Mouse (Mus musculus): ENCODE measurements at regions not wholly inside any gene's neighbourhood (a gene's known extent, or its start where the extent isn't known, plus 50 kb on each side); places are given as distances from the start of the nearest gene placed in this dataset.

- WGBS, result 78% methylated on average over 3 of the region's 3 CpGs
- Histone ChIP-seq H3K4me3 (ENCODE audit: low read depth, low read length) (no peak overlapping the region), H3K4me1 (ENCODE audit: control insufficient read depth, insufficient read depth, insufficient read length, low read length) (no peaks in the 10 kb centered on the region), H3K27me3 (ENCODE audit: control insufficient read depth, insufficient read depth, low read length) (no peaks in the 10 kb centered on the region), H3K36me3 (ENCODE audit: control insufficient read depth, insufficient read depth, low read length) (no peaks in the 10 kb centered on the region), H3K27ac (ENCODE audit: insufficient read depth, low read depth, low read length) (no peak overlapping the region)
- TF ChIP-seq POLR2A (IDR thresholded peaks at IDR 0.05; ENCODE audit: low read depth, low read length) (no peak), CTCF (IDR thresholded peaks at IDR 0.05; ENCODE audit: extremely low read depth, insufficient read length, insufficient replicate concordance, low read depth, low read length) (no peak)
These were observed 111.7 kb downstream of the Trim52 start for GRCm38 (mm10) chr14:106217681-106218080.

DNA sequence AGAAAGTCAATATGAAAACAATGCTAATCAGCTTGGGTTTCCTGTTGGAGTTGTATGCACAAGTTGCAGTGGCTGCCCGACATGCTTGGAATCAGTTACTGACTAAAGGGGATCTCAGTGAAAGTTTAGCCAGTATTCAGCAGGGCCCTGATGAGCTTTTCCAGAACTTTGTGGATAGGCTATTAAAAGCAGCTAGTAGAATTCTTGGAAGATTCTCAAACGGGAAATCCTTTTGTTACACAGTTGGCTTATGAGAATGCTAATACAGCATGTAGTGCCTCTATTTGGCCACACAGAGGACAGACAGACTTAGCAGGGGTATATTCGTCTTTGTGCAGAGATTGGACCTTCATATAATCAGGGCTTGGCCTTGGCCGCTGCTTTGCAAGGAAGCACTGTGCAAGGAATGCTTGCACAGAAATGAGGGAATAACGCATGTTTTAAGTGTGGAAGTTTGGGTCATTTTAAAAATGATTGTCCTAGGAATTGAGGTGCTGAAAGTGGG, 113.3 kb downstream of the Trim52 start:
- H3K27me3 ChIP-seq (ENCODE audit: control insufficient read depth, insufficient read depth, low read length), result no peaks in the 10 kb centered on the region
- H3K4me3 ChIP-seq (ENCODE audit: low read depth, low read length), result no peak overlapping the region
- WGBS, result 63% methylated on average over 5 of the region's 5 CpGs

DNA sequence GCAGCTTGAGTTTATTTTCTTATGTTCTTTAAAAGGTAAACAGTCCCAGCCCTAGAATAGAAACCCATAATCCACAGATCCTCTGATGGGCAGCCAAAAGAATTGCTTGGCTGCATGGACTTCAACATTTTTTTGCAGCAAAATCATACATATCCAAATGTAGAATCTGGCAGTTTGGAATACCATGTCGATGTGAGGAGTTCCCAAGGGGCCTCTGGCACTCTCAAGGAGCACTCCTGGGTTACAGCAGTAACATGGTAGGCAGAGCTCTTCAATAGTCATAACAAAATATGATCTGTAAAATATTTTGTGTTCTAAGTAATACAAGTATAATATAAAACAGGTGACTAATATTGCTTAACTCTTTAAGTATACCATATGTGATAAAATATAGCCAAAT, 119.4 kb downstream of the Trim52 start:
- Histone ChIP-seq H3K27me3 (ENCODE audit: control insufficient read depth, insufficient read depth, low read length) (no peaks in the 10 kb centered on the region), H3K36me3 (ENCODE audit: control insufficient read depth, insufficient read depth, low read length) (no peaks in the 10 kb centered on the region), H3K4me1 (ENCODE audit: control insufficient read depth, insufficient read depth, insufficient read length, low read length) (no peaks in the 10 kb centered on the region), H3K27ac (ENCODE audit: insufficient read depth, low read depth, low read length) (no peak overlapping the region), H3K4me3 (ENCODE audit: low read depth, low read length) (no peak overlapping the region)
- TF ChIP-seq CTCF (IDR thresholded peaks at IDR 0.05; ENCODE audit: extremely low read depth, insufficient read length, insufficient replicate concordance, low read depth, low read length), result no peak
- TF ChIP-seq POLR2A (IDR thresholded peaks at IDR 0.05; ENCODE audit: low read depth, low read length), result no peak
- 61% methylated on average over 1 of the region's 1 CpGs for WGBS

More for the DNA sequence above, 113.3 kb downstream of the Trim52 start:
- Histone ChIP-seq H3K27ac (ENCODE audit: insufficient read depth, low read depth, low read length) (no peak overlapping the region), H3K4me1 (ENCODE audit: control insufficient read depth, insufficient read depth, insufficient read length, low read length) (no peaks in the 10 kb centered on the region), H3K36me3 (ENCODE audit: control insufficient read depth, insufficient read depth, low read length) (no peaks in the 10 kb centered on the region)
- TF ChIP-seq POLR2A (IDR thresholded peaks at IDR 0.05; ENCODE audit: low read depth, low read length), result no peak

DNA sequence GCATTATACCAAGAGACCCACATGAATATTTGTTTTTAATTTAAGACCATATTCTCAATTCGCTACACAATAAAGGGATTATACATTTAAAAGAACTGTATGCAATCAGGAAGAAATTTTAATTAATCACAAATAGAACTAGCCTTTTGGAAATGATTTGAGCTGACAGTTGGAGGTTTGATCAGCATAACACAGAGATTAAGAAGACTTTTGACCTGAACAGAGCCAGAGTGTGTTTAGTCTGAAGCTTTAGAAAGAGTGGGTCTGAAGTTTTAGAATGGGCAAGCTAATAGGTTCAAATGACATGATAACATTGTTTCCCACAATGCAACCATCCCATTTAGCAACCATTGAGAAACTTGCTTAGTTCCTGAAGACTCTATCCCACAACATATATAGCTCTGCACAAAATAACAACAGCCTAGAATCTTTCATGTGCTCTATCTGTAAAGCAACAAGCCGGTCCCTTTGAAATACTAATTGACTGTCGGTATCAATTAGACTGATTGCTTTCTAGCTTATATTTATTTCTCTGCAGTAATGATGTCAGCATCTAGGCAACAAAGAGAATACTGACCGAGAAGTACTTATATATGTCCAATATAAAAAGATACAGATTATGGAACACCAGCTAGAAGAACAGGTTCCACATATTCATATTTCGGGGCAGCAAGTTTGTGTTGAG, 135.9 kb downstream of the Trim52 start:
- Histone ChIP-seq H3K4me1 (ENCODE audit: control insufficient read depth, insufficient read depth, insufficient read length, low read length) (no peaks in the 10 kb centered on the region), H3K36me3 (ENCODE audit: control insufficient read depth, insufficient read depth, low read length) (no peaks in the 10 kb centered on the region), H3K27ac (ENCODE audit: insufficient read depth, low read depth, low read length) (no peak overlapping the region), H3K4me3 (ENCODE audit: low read depth, low read length) (no peak overlapping the region), H3K27me3 (ENCODE audit: control insufficient read depth, insufficient read depth, low read length) (no peaks in the 10 kb centered on the region)
- TF ChIP-seq CTCF (IDR thresholded peaks at IDR 0.05; ENCODE audit: extremely low read depth, insufficient read length, insufficient replicate concordance, low read depth, low read length), result no peak
- no peak for TF ChIP-seq POLR2A (IDR thresholded peaks at IDR 0.05; ENCODE audit: low read depth, low read length)
- 91% methylated on average over 5 of the region's 5 CpGs for WGBS

DNA sequence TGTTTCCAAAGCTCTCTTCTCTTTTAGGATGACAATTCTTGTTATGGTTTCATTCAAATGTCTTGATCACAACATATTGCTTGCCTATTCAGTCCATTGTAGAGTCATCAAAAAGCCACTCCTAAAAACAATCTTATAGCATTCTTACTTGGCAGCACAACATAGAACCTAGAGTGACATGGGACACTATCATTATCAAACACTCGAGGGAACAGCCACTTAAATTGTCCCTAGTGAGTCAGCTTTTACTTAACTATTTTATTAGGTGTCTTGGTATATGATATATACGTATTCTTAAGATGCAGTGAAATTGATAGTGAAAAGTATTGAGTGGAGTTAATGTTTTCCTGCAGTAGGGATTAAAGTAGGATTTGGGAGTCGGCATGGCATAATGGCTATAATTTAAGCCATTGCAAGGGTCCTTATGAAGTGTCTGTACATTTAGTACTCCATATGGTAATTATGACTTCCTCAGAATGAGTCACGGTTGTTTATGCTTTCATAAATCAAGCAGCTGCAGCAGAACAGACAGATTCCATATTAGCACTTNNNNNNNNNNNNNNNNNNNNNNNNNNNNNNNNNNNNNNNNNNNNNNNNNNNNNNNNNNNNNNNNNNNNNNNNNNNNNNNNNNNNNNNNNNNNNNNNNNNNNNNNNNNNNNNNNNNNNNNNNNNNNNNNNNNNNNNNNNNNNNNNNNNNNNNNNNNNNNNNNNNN, 153.6 kb downstream of the Trim52 start:
- no peaks in the 10 kb centered on the region for H3K36me3 ChIP-seq (ENCODE audit: control insufficient read depth, insufficient read depth, low read length)
- H3K4me3 ChIP-seq (ENCODE audit: low read depth, low read length), result no peak overlapping the region
- H3K27ac ChIP-seq (ENCODE audit: insufficient read depth, low read depth, low read length), result no peak overlapping the region
- no peaks in the 10 kb centered on the region for H3K4me1 ChIP-seq (ENCODE audit: control insufficient read depth, insufficient read depth, insufficient read length, low read length)
- no peaks in the 10 kb centered on the region for H3K27me3 ChIP-seq (ENCODE audit: control insufficient read depth, insufficient read depth, low read length)
- 20% methylated on average over 4 of the region's 4 CpGs for WGBS
- TF ChIP-seq CTCF (IDR thresholded peaks at IDR 0.05; ENCODE audit: extremely low read depth, insufficient read length, insufficient replicate concordance, low read depth, low read length) (no peak), POLR2A (IDR thresholded peaks at IDR 0.05; ENCODE audit: low read depth, low read length) (no peak)

DNA sequence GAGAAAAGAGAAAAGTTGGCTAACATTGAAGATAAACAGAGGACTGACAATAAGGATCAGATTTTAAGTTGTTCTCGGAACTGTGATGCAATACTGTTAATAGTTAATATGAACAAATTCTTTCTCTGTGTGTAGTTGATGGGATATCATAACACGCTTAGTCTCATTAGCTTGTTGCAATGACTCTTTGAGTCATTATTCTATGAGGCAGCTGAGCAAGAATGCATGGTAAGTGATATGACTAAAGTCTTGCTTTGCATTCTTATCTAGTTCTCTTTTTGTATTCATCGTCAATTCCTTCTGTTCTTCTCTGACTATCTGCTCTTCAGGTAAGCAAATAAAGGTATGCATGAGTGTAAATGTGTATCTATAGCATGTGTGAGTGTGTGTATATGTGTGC, 159.3 kb downstream of the Trim52 start:
- 73% methylated on average over 3 of the region's 3 CpGs for WGBS
- H3K4me1 ChIP-seq (ENCODE audit: control insufficient read depth, insufficient read depth, insufficient read length, low read length), result no peaks in the 10 kb centered on the region

More for the DNA sequence above, 159.3 kb downstream of the Trim52 start:
- Histone ChIP-seq H3K36me3 (ENCODE audit: control insufficient read depth, insufficient read depth, low read length) (no peaks in the 10 kb centered on the region), H3K4me3 (ENCODE audit: low read depth, low read length) (no peak overlapping the region), H3K27ac (ENCODE audit: insufficient read depth, low read depth, low read length) (no peak overlapping the region), H3K27me3 (ENCODE audit: control insufficient read depth, insufficient read depth, low read length) (no peaks in the 10 kb centered on the region)
- no peak for TF ChIP-seq POLR2A (IDR thresholded peaks at IDR 0.05; ENCODE audit: low read depth, low read length)
- TF ChIP-seq CTCF (IDR thresholded peaks at IDR 0.05; ENCODE audit: extremely low read depth, insufficient read length, insufficient replicate concordance, low read depth, low read length), result no peak

Data from small intestine, adult 2 months (tissue).